Mouse (Mus musculus) cerebellum, postnatal 25 days (tissue): Measurements from ENCODE around the gene Retn.

Experiments used
- DNase-seq, 2 experiments: peaks; one replicate each; pipeline ENCODE4 v3.0.0; 2021; ENCODE audit warnings: mixed read lengths in 2 of 2

The Retn gene

GRCm38 (mm10) chr8:3664405-3664804 lies 8.8 kb downstream of the Retn start:
- DNase-seq: no peak

GRCm38 (mm10) chr8:3665507-3665906 lies 9.9 kb downstream of the Retn start, which contains the start of gene Mcemp1:
TSS of gene Mcemp1 (plus strand) at chr8:3665754.
- DNase-seq: no peak

GRCm38 (mm10) chr8:3670388-3670787 lies 14.8 kb downstream of the Retn start:
- no peak for DNase-seq

- peak; percentile 95 for DNase-seq
Observed at GRCm38 (mm10) chr8:3671980-3672491, 16.5 kb downstream of the Retn start, which contains the start of gene Fcor. TSS of gene Fcor (minus strand) at chr8:3672362.

DNA sequence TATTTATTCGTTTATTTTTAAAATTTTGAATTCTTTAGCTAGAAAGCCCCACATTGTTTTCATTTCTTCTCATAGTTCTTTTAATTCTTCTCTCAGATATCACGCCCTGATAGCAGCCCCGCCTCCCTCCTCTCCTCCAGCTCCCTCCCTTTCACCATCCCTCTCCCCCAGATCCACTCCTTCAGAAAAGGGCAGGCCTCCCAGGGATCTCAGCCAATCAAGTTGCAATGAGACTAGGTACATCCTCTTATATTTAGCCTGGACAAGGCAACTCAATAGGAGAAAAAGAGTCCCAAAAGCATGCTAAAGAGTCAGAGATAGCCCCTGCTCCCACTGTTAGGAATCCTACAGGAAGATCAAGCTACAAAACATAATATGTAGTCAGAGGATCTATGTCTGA lies 19.1 kb downstream of the Retn start:
- no peak for DNase-seq

GRCm38 (mm10) chr8:3676131-3676992 lies 20.8 kb downstream of the Retn start, which contains the start of gene Trappc5:
TSS of gene Trappc5 (plus strand) at chr8:3676299.
- peak; percentile 97 for DNase-seq

DNA sequence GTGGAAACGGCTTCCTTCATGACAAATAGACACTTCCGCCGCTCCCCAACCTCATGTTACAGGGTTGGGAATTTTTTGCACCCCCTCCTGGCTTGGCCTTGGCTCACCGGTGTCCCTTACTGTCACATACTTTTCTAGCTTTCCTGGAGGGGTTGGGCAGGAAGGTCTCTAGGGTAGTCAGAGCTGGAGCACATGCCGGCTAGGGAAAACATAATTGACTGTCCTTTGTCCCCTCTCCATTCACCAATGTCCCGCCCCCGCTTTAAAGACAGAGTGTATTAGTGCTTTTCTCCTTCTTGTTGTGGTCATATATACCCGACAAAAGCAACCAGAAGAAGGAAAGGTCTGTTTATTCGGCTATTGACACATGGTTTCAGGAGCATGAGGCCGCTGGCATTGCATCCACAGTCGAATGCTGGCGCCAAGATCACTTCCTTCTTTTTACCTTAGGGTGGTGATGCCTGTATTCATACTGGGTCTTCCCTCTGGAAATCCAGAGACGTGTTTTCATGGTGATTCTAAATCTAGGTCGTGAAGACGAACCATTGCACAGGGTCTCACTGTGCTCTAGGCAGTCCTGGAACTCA lies 21.5 kb downstream of the Retn start:
- DNase-seq: peak in 1 of 2 experiments; percentile 38

- DNase-seq: no peak
Observed at GRCm38 (mm10) chr8:3678831-3679230, 23.3 kb downstream of the Retn start.

DNA sequence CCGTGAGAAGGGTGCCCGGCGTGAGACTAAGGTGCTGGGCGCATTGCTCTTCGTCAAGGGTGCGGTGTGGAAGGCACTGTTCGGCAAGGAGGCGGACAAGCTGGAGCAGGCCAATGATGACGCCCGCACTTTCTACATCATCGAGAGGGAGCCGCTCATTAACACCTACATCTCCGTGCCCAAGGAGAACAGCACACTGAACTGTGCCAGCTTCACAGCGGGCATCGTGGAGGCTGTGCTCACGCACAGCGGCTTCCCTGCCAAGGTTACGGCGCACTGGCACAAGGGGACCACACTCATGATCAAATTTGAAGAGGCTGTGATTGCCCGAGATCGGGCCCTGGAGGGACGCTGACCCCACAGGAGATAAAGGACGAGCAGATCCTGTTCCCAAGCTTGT lies 23.7 kb downstream of the Retn start:
- peak; percentile 70 to 77 for DNase-seq

DNA sequence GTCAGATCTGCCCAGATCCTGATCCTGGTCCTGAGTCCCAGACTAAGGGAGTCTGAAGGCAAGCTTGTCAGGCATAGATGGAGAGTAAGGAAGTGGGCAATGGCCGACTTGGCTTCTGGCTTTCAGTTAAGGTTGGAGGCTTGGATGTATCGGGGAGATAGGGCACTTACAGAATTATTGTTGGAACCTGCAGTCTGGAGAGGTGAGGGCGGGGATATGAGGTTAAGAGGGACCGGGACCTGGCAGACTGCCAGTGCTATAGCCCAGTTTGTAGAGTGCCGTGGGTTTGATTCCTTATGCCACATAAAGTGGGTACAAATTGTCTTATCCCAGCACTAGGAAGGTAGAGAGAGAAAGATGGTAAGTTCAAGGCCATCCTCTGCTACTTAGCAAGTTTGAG lies 24.1 kb downstream of the Retn start:
- DNase-seq: peak in 1 of 2 experiments; percentile 43

- DNase-seq: peak; percentile 44 to 56
Observed at GRCm38 (mm10) chr8:3682435-3682834, 26.9 kb downstream of the Retn start.

DNA sequence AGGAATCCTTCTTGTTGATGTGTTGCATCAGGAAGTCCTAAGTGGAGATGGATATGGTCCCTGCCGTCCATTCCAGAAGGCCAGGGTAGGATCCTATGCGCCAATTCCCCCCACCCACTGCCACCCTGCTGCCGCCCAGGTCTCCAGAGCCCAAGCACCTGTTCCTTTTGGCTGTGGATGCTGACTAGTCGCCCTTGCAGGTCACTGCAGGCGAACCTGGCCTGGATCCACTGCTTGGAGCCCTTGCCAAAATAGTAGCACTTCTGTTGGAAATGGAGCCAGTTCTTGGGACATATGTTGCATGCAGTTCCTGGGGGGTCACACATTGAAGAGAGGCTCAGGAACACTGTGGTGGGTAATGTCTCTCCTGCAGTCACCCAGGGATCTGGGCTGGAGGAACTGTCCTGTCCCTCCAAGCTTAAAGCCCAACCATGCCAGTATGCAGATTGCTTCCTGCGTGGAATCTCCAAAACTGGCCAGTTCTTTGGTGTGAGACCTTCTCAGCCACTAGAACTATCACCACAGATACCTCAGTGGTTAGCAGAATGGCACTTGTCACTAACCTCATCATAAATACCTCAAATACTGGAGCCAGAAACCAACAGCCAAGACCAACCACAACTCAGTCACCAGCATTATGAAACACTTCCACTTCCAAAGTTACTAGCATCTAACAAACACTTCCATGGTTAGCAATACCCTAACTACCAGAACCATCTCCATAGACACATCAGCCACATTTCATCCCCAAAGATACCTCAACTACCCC lies 28.0 kb downstream of the Retn start:
- DNase-seq: peak; percentile 88 to 89

DNA sequence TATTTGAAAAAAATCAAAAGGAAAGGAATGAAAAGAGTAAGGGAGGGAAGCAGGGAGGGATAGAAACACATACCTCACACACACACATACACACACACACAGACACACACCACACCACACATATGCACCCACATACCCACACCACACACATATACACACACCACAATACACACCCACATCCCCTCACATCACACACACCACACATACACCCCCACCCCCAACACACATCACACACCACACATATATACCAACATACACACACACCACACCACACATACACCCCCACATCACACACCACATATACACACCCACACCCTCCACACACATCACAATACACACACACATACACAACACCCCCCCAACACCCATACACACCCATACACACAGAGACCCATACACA lies 29.0 kb downstream of the Retn start:
- DNase-seq: no peak

DNA sequence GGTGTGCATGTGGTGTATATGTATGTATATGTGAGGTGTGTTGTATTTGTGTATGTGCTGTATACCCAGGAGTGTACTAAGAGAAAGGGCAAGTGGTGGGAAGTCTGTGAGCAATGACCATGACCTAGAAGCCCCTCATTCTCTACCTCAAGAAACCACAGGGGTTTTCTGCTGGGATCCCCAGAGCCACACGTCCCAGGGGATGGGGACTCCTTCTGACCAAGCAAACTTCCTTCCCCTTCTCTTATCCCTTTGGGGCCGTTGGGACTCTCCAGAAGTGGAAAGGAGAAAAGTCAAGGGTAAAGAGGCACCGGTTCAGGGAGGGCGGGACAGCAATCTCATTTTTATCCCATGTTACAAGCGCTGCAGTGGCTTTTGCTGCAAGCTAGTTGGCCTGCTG lies 29.9 kb downstream of the Retn start:
- DNase-seq: no peak

DNA sequence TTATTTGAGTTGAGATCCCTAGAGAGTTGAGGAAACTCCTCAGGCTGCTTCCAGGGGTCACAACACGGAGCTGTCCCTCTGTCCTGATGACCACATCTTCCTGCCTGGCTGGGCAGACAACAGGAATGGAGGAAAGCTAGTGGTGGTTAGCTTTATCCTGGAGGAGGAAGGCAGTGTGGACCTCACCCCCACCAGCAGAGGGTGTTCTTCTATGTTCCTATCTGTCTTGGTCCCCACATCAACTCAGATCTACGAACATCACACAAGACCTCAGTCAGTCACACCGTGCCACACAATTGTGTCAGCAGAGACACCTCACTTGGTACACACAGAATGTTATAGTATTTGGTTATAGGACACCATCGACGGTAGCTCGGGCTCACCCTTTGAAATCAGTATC lies 32.0 kb downstream of the Retn start:
- no peak for DNase-seq

DNA sequence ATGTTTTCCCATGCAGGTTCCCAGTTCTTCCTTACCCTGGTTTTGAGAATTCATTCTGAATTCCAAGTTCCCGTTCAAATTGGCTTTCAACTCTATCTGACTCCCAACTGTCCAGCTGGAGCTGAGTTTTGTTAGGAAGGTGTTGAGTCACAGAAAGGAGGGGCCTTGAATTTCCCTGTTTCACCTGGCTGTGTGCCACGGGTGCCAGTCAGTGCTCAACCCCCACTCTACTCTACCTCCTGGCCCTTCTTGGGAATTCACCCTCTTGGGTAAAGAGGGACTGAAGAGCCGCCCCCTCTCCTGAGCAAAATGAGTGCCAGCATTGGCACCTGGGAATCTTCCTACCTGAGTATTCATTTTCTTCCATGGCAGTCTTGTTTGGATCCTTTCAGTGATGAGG lies 35.2 kb downstream of the Retn start:
- DNase-seq: no peak

- no peak for DNase-seq
Observed at GRCm38 (mm10) chr8:3694121-3694520, 38.6 kb downstream of the Retn start, which contains the start of gene Fcer2a. TSS of gene Fcer2a (minus strand) at chr8:3694175.

DNA sequence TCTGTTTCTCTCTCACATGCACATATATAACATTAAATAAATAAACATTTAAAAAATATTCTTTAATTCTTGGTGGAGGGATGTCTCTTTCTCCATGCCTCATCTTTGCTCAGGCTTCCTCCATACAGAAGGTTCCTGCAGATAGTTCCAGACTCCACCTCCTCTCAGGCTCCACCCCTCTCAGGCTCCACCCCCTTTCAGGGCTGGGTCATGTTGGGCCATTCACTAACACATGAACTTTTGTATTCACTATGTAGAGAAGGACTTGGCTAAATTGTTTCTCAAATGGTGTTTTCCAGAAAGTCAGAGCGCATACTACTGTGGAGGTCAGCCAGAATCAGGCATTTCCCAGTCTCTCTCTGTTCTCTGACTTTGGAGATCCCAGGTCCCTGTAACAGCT lies 45.9 kb downstream of the Retn start:
- DNase-seq: no peak

- peak in 1 of 2 experiments; percentile 48 for DNase-seq
Observed at GRCm38 (mm10) chr8:3705711-3706110, 50.1 kb downstream of the Retn start.

DNA sequence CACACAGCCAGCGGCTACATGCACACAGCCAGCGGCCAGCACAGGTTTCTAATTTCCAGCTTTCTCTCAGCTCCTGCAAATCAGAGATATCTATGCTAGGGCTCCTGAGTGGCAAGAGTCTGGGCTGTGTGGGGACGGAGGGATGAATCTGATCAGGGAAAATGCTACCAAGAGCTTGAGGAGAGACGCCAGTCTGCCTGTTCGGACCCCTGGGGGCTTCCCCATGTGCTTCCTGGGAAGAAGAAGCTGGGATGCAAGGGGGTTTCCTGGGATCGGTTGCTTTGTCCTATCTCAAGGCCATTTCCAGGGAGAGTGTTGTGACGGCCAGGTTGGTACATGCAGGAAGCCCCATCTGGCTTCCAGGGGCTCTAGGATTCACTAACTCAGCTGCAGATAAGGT lies 52.0 kb downstream of the Retn start:
- no peak for DNase-seq
